Mouse (Mus musculus): Measurements from ENCODE around the gene Olfr1020.

Gene Olfr1020

DNA sequence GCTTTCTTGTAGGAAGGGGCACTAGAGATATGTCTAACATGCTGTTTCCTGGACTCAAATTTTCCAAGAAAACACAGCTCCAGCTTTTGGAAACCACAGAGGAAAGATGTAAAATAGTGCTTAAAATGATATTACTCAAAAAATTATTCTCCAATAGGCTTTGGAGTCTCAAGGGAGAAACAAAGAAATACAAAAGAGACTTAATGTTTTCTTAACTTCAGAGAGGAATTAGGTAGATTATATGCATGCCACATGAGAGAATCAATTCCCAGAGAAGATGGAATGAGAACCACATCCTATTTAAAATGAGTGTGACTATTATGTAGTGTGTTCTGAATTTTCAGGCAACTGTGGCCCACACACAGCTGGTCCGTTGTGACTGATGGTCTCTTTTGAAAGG is at the start of gene Olfr1020:
Gene Olfr1020 (plus strand): TSS at position 301 of the 400 bp plus-strand sequence.
- no peak for DNase-seq

DNA sequence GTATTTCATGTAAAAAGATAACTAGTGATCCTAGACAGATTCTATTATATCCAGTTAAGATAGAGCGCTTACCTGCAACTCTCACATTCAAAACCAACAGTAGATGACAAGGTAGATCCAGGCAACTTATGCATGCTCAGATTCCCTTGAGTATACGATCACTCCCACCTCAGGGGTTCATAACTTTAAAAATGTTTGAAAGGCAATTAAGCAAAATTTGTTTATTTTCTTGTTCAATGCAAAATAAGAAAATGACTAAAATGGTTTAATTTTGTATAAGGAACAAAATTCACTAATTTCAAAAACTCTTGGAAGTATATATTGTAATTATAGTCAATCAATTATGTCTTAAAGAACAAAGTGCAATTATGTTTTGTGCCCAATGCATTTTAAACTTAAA is 44.4 kb upstream of the Olfr1020 start, which contains the start of gene Olfr1016:
Gene Olfr1016 (minus strand): TSS at position 101 of the 400 bp plus-strand sequence.
- DNase-seq: no peak

- DNase-seq: no peak
Observed at GRCm38 (mm10) chr2:85804501-85804900, 42.3 kb upstream of the Olfr1020 start.

DNA sequence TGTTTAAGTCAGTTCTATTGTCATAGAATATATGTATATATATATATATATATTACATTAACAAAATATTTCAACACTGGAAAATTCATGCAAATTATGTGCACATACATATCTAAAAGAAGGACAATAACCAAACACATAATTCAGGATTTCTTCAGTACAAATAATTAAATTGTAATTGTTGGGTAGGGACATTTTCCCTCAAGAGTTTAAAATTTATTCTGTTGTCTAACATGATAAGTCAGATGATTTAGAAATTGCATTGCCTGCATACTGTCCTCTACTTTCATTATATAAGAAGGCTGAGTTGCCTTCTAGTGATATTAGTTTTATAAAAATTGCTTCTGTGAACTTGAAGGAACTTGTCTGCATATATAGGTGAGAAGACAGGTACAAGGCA is 28.7 kb upstream of the Olfr1020 start, which contains the start of gene Olfr1018:
Gene Olfr1018 (plus strand): TSS at position 301 of the 400 bp plus-strand sequence.
- DNase-seq: no peak

GRCm38 (mm10) chr2:85845383-85845782 is 1.4 kb upstream of the Olfr1020 start, which contains the start of gene Olfr1019:
Gene Olfr1019, minus strand, starts transcription at chr2:85845483.
- no peak for DNase-seq

DNA sequence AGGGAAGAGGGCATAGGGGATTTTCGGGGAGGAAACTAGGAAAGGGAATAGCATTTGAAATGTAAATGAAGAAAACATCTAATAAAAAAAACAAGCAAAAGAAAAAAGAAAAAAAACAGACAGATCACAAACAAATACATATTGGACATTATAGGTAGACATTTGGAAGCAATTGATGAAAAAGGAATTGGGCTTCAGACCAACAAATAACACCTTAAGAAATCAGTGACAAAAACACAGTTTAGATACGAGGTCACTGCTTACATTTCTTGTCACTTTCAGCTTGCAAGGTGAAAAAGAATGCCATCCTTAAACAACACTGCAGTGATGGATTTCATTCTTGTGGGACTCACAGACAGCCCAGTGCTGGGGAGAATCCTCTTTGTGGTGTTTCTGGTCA is 21.5 kb downstream of the Olfr1020 start, which contains the start of gene Olfr1022:
Gene Olfr1022 (plus strand): TSS at position 301 of the 400 bp plus-strand sequence.
- no peak for DNase-seq

GRCm38 (mm10) chr2:85885340-85885739 is 38.5 kb downstream of the Olfr1020 start, which contains the start of gene Olfr1023:
Gene Olfr1023, plus strand, starts transcription at chr2:85885640.
- no peak for DNase-seq
